Mouse (Mus musculus) cerebellum, adult 11 months (tissue): ENCODE data around the gene Olfr914.

ENCODE experiments used
- DNase-seq: peaks from one replicate; pipeline ENCODE4 v3.0.0; 2022

Gene Olfr914

GRCm38 (mm10) chr9:38604802-38605201, at the start of gene Olfr914:
Olfr914 (plus strand) TSS chr9:38605102.
- no peak for DNase-seq

- DNase-seq = no peak
These were observed 25.0 kb upstream of the Olfr914 start, which contains the start of gene Olfr912 for GRCm38 (mm10) chr9:38579878-38580277. Olfr912 (plus strand) TSS chr9:38580178.

- DNase-seq = no peak
These were observed 13.8 kb upstream of the Olfr914 start for GRCm38 (mm10) chr9:38591056-38591455.

GRCm38 (mm10) chr9:38592459-38592858, 12.4 kb upstream of the Olfr914 start, which contains the start of gene Olfr913:
Olfr913 (plus strand) TSS chr9:38592759.
- DNase-seq = no peak

GRCm38 (mm10) chr9:38632406-38632805, 27.5 kb downstream of the Olfr914 start:
- DNase-seq = no peak

GRCm38 (mm10) chr9:38659775-38660174, 54.9 kb downstream of the Olfr914 start, which contains the start of gene Olfr916:
Olfr916 (minus strand) TSS chr9:38659875.
- DNase-seq = no peak
